Mouse (Mus musculus) thymus, adult 18-20 months (tissue): Measurements from ENCODE around the gene Gpd1.
A peak's percentile ranks its signal among the peaks of the same experiment; 100 is the strongest.

Experiments
- DNase-seq, 2 experiments: peaks; one replicate each; pipeline ENCODE4 v3.0.0; 2022; ENCODE audit warnings: mixed read lengths in 2 of 2

Gpd1 gene

GRCm38 (mm10) chr15:99701999-99702900, 15.1 kb upstream of the Gpd1 start, which contains the start of gene Smarcd1:
TSS of gene Smarcd1 (plus strand) at chr15:99702129.
- DNase-seq = peak; percentile 81 to 85

- no peak for DNase-seq
Measured at GRCm38 (mm10) chr15:99703104-99703503, 14.2 kb upstream of the Gpd1 start.

- no peak for DNase-seq
Measured at GRCm38 (mm10) chr15:99703676-99704040, 13.7 kb upstream of the Gpd1 start.

- DNase-seq = no peak
Measured at GRCm38 (mm10) chr15:99704041-99704681, 13.2 kb upstream of the Gpd1 start.

- DNase-seq = no peak
Measured at GRCm38 (mm10) chr15:99704881-99705280, 12.4 kb upstream of the Gpd1 start.

- no peak for DNase-seq
Measured at GRCm38 (mm10) chr15:99705440-99706048, 11.8 kb upstream of the Gpd1 start, which contains the start of gene Gm17349. TSS of gene Gm17349 (minus strand) at chr15:99705490.

GRCm38 (mm10) chr15:99708176-99708575, 9.1 kb upstream of the Gpd1 start:
- DNase-seq = no peak

- no peak for DNase-seq
Measured at GRCm38 (mm10) chr15:99710221-99711190, 6.8 kb upstream of the Gpd1 start.

GRCm38 (mm10) chr15:99711491-99711890, 5.8 kb upstream of the Gpd1 start:
- DNase-seq = no peak

GRCm38 (mm10) chr15:99712666-99713559, 4.4 kb upstream of the Gpd1 start:
- DNase-seq = no peak

- DNase-seq = no peak
Measured at GRCm38 (mm10) chr15:99713569-99713968, 3.7 kb upstream of the Gpd1 start.

- no peak for DNase-seq
Measured at GRCm38 (mm10) chr15:99714206-99714605, 3.1 kb upstream of the Gpd1 start.

GRCm38 (mm10) chr15:99714858-99715257, 2.5 kb upstream of the Gpd1 start:
- DNase-seq = peak in 1 of 2 experiments; percentile 54

- no peak for DNase-seq
Measured at GRCm38 (mm10) chr15:99715361-99715865, 1.9 kb upstream of the Gpd1 start.

- DNase-seq = no peak
Measured at GRCm38 (mm10) chr15:99715982-99716746, 1.2 kb upstream of the Gpd1 start.

- no peak for DNase-seq
Measured at GRCm38 (mm10) chr15:99716814-99717213, 501 bp upstream of the Gpd1 start.

GRCm38 (mm10) chr15:99718461-99719021, 1.2 kb downstream of the Gpd1 start:
- no peak for DNase-seq

GRCm38 (mm10) chr15:99719865-99720264, 2.5 kb downstream of the Gpd1 start:
- DNase-seq = no peak

GRCm38 (mm10) chr15:99721921-99722743, 4.8 kb downstream of the Gpd1 start:
- DNase-seq = no peak
